Mouse (Mus musculus): ENCODE data around the gene Unc45a. TPM values are rescaled to one million over a fixed set of nuclear protein-coding genes. Genes with fewer than 3 reads are reported as not detected.

Unc45a gene
- polyA plus RNA-seq, 1 experiment from 2014 or later, result 61.9 TPM

DNA sequence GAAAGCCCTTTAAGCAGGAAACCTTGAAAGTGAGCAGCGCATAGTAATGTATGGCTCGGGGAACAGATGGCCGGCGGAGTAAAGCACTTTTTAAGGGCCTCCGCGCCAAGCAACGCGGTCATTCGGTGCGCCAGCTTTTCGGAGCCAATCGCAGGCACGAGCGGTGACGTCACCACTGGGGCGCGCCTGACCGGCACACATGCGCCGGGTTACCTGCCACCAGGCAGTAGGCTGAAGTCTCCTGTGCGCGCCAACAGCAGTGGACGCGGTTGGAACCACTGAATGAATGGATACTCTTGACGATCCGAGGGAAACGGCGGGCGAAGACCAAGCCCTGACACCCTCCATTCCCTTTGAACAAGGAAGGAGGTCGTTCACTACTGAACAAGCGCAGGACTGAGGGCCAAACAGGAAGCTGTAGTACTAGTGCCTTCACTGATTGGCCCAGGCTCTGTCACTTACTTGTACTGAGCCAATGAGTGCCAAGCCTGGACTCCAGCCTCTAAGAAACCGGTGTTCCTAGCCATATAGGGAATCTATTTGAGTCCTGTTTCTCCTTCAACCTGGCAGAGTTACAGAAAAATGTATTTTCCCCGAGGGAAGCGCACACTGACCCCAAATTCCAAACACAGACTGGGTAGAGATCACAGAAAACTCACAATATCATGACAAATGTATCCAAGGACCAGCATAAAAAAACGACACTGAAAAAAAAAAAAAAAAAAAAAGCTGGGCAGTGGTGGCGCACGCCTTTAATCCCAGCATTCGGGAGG, 16.6 kb downstream of the Unc45a start, which contains the start of gene Rccd1:
Gene Rccd1, minus strand, starts transcription at position 412 of the 773 bp plus-strand sequence.
- Histone ChIP-seq H3K36me3 (ENCODE audit: control insufficient read depth, insufficient read depth, low read length) (peaks cover 36% of the 10 kb centered on the region), H3K4me1 (ENCODE audit: control insufficient read depth, insufficient read depth, low read length) (peaks cover 13% of the 10 kb centered on the region), H3K4me2 (ENCODE audit: low read length) (peak within 1 kb of the TSS; percentile 86), H3K27me3 (ENCODE audit: control insufficient read depth, insufficient read depth, low read depth, low read length) (no peaks in the 10 kb centered on the region), H3K4me3 (ENCODE audit: low read depth, low read length) (peak within 1 kb of the TSS; percentile 61), H3K9me3 (replicated peaks; ENCODE audit: control insufficient read depth, low read length, poor library complexity, severe bottlenecking) (no peaks in the 10 kb centered on the region), H3K9ac (ENCODE audit: low read depth, low read length) (peak within 1 kb of the TSS; percentile 59), H3K27ac (ENCODE audit: low read length) (peak within 1 kb of the TSS; percentile 90)
- 0% methylated on average over 38 of the region's 38 CpGs for WGBS
- peak; percentile 99 for ATAC-seq

- WGBS, result 18% methylated on average over 8 of the region's 8 CpGs
- H3K27ac ChIP-seq (ENCODE audit: low read length), result peak overlapping the region; percentile 90
- peak overlapping the region; percentile 61 for H3K4me3 ChIP-seq (ENCODE audit: low read depth, low read length)
- ATAC-seq, result no peak
- no peaks in the 10 kb centered on the region for H3K9me3 ChIP-seq (replicated peaks; ENCODE audit: control insufficient read depth, low read length, poor library complexity, severe bottlenecking)
- H3K36me3 ChIP-seq (ENCODE audit: control insufficient read depth, insufficient read depth, low read length), result peaks cover 27% of the 10 kb centered on the region
- no peaks in the 10 kb centered on the region for H3K27me3 ChIP-seq (ENCODE audit: control insufficient read depth, insufficient read depth, low read depth, low read length)
- peak overlapping the region; percentile 86 for H3K4me2 ChIP-seq (ENCODE audit: low read length)
- peak overlapping the region; percentile 59 for H3K9ac ChIP-seq (ENCODE audit: low read depth, low read length)
- H3K4me1 ChIP-seq (ENCODE audit: control insufficient read depth, insufficient read depth, low read length), result peaks cover 13% of the 10 kb centered on the region
Observed at GRCm38 (mm10) chr7:80323336-80323735, 17.5 kb downstream of the Unc45a start.

- no peak overlapping the region for H3K4me3 ChIP-seq (ENCODE audit: low read depth, low read length)
- H3K4me1 ChIP-seq (ENCODE audit: control insufficient read depth, insufficient read depth, low read length), result peaks cover 13% of the 10 kb centered on the region
- H3K36me3 ChIP-seq (ENCODE audit: control insufficient read depth, insufficient read depth, low read length), result 0 out of 2 replicates have a peak, but pooled peaks cover 5% of the 10 kb centered on the region
- H3K27me3 ChIP-seq (ENCODE audit: control insufficient read depth, insufficient read depth, low read depth, low read length), result no peaks in the 10 kb centered on the region
- no peak overlapping the region for H3K27ac ChIP-seq (ENCODE audit: low read length)
- no peak for ATAC-seq
- H3K9me3 ChIP-seq (replicated peaks; ENCODE audit: control insufficient read depth, low read length, poor library complexity, severe bottlenecking), result no peaks in the 10 kb centered on the region
- 82% methylated on average over 19 of the region's 19 CpGs for WGBS
- no peak overlapping the region for H3K4me2 ChIP-seq (ENCODE audit: low read length)
- H3K9ac ChIP-seq (ENCODE audit: low read depth, low read length), result no peak overlapping the region
Observed at GRCm38 (mm10) chr7:80319846-80320496, 20.8 kb downstream of the Unc45a start.

- H3K4me2 ChIP-seq (ENCODE audit: low read length), result no peak overlapping the region
- 0 out of 2 replicates have a peak, but pooled peaks cover 5% of the 10 kb centered on the region for H3K36me3 ChIP-seq (ENCODE audit: control insufficient read depth, insufficient read depth, low read length)
- H3K4me3 ChIP-seq (ENCODE audit: low read depth, low read length), result no peak overlapping the region
- WGBS, result 90% methylated on average over 4 of the region's 4 CpGs
- no peaks in the 10 kb centered on the region for H3K27me3 ChIP-seq (ENCODE audit: control insufficient read depth, insufficient read depth, low read depth, low read length)
- peaks cover 13% of the 10 kb centered on the region for H3K4me1 ChIP-seq (ENCODE audit: control insufficient read depth, insufficient read depth, low read length)
- no peaks in the 10 kb centered on the region for H3K9me3 ChIP-seq (replicated peaks; ENCODE audit: control insufficient read depth, low read length, poor library complexity, severe bottlenecking)
- H3K9ac ChIP-seq (ENCODE audit: low read depth, low read length), result no peak overlapping the region
- no peak overlapping the region for H3K27ac ChIP-seq (ENCODE audit: low read length)
- no peak for ATAC-seq
Observed at GRCm38 (mm10) chr7:80318670-80319069, 22.1 kb downstream of the Unc45a start.

GRCm38 (mm10) chr7:80317439-80318115, 23.2 kb downstream of the Unc45a start:
- H3K4me1 ChIP-seq (ENCODE audit: control insufficient read depth, insufficient read depth, low read length), result peaks cover 4% of the 10 kb centered on the region; the same call in 1 of the 2 replicates
- no peak overlapping the region for H3K9ac ChIP-seq (ENCODE audit: low read depth, low read length)
- H3K27me3 ChIP-seq (ENCODE audit: control insufficient read depth, insufficient read depth, low read depth, low read length), result no peaks in the 10 kb centered on the region
- no peaks in the 10 kb centered on the region for H3K9me3 ChIP-seq (replicated peaks; ENCODE audit: control insufficient read depth, low read length, poor library complexity, severe bottlenecking)
- no peak overlapping the region for H3K4me2 ChIP-seq (ENCODE audit: low read length)
- no peak overlapping the region for H3K27ac ChIP-seq (ENCODE audit: low read length)
- WGBS, result 72% methylated on average over 1 of the region's 1 CpGs
- 0 out of 2 replicates have a peak, but pooled peaks cover 5% of the 10 kb centered on the region for H3K36me3 ChIP-seq (ENCODE audit: control insufficient read depth, insufficient read depth, low read length)
- ATAC-seq, result no peak
- no peak overlapping the region for H3K4me3 ChIP-seq (ENCODE audit: low read depth, low read length)

- no peak overlapping the region for H3K27ac ChIP-seq (ENCODE audit: low read length)
- no peak overlapping the region for H3K4me3 ChIP-seq (ENCODE audit: low read depth, low read length)
- no peak for ATAC-seq
- no peaks in the 10 kb centered on the region for H3K27me3 ChIP-seq (ENCODE audit: control insufficient read depth, insufficient read depth, low read depth, low read length)
- H3K9me3 ChIP-seq (replicated peaks; ENCODE audit: control insufficient read depth, low read length, poor library complexity, severe bottlenecking), result no peaks in the 10 kb centered on the region
- H3K4me1 ChIP-seq (ENCODE audit: control insufficient read depth, insufficient read depth, low read length), result no peaks in the 10 kb centered on the region
- H3K4me2 ChIP-seq (ENCODE audit: low read length), result no peak overlapping the region
- H3K9ac ChIP-seq (ENCODE audit: low read depth, low read length), result no peak overlapping the region
- WGBS, result 81% methylated on average over 2 of the region's 2 CpGs
- H3K36me3 ChIP-seq (ENCODE audit: control insufficient read depth, insufficient read depth, low read length), result 0 out of 2 replicates have a peak, but pooled peaks cover 5% of the 10 kb centered on the region
Observed at GRCm38 (mm10) chr7:80315733-80316132, 25.1 kb downstream of the Unc45a start.

DNA sequence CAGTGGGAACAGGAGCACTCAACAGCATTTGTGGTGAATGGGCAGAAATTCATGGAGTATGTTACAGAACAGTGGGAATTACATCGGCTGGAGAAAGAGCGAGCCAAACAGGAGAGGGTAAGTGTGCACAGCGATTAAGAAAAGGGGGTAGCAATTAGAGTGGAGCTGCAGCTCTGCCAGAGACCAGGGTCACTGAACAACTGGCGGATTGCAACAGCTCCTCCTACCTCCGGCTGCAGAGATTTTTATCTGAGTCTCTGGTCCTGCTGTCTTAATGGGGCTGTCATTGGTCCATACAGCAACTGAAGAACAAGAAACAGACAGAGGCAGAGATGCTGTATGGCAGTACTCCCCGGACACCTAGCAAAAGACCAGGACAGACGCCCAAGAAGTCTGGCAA, 30.0 kb downstream of the Unc45a start:
- Histone ChIP-seq H3K9ac (ENCODE audit: low read depth, low read length) (no peak overlapping the region), H3K4me1 (ENCODE audit: control insufficient read depth, insufficient read depth, low read length) (no peaks in the 10 kb centered on the region), H3K36me3 (ENCODE audit: control insufficient read depth, insufficient read depth, low read length) (0 out of 2 replicates have a peak, but pooled peaks cover 3% of the 10 kb centered on the region), H3K27ac (ENCODE audit: low read length) (no peak overlapping the region), H3K4me3 (ENCODE audit: low read depth, low read length) (no peak overlapping the region), H3K9me3 (replicated peaks; ENCODE audit: control insufficient read depth, low read length, poor library complexity, severe bottlenecking) (no peaks in the 10 kb centered on the region), H3K4me2 (ENCODE audit: low read length) (no peak overlapping the region), H3K27me3 (ENCODE audit: control insufficient read depth, insufficient read depth, low read depth, low read length) (no peaks in the 10 kb centered on the region)
- no peak for ATAC-seq
- 82% methylated on average over 7 of the region's 7 CpGs for WGBS

DNA sequence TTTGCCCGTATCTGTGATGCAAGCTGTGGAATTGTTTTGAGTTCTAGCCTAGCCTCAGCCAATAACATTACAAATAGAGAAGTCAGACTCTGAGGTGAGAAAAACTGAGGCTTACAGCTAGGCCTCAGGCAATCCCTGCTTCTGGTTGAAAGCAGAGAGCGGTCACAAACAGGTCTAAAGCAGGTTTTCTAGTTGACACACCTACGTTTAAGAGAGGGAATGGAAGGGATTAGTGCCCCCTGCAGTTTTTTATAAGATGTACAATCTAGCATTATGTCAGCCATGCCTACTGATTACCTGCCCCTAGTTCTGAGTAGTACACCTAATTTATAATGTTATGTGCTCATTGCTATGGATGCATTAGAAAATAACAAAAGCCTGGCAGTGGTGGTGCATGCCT, 33.0 kb downstream of the Unc45a start:
- H3K9ac ChIP-seq (ENCODE audit: low read depth, low read length), result no peak overlapping the region
- 0 out of 2 replicates have a peak, but pooled peaks cover 2% of the 10 kb centered on the region for H3K36me3 ChIP-seq (ENCODE audit: control insufficient read depth, insufficient read depth, low read length)
- no peaks in the 10 kb centered on the region for H3K9me3 ChIP-seq (replicated peaks; ENCODE audit: control insufficient read depth, low read length, poor library complexity, severe bottlenecking)
- H3K4me2 ChIP-seq (ENCODE audit: low read length), result no peak overlapping the region
- H3K4me1 ChIP-seq (ENCODE audit: control insufficient read depth, insufficient read depth, low read length), result no peaks in the 10 kb centered on the region
- no peak overlapping the region for H3K27ac ChIP-seq (ENCODE audit: low read length)
- 77% methylated on average over 3 of the region's 3 CpGs for whole genome bisulfite sequencing
- no peaks in the 10 kb centered on the region for H3K27me3 ChIP-seq (ENCODE audit: control insufficient read depth, insufficient read depth, low read depth, low read length)
- ATAC-seq, result no peak
- no peak overlapping the region for H3K4me3 ChIP-seq (ENCODE audit: low read depth, low read length)
